Mouse (Mus musculus) ES-Bruce4 (cell line): ENCODE measurements around the gene Slc38a9.

Experiments used
- CTCF ChIP-seq: IDR thresholded peaks from one replicate; pipeline ENCODE4 v1.8.1; 2011; ENCODE audit warnings: low read depth, low read length
- EP300 ChIP-seq: IDR thresholded peaks from 2 replicates; pipeline ENCODE4 v1.6.1; 2011; ENCODE audit warnings: low read depth, low read length; ENCODE audit not compliant: insufficient read depth
- POLR2A ChIP-seq: IDR thresholded peaks from one replicate; pipeline ENCODE4 v1.8.1; 2011; ENCODE audit warnings: low read length; ENCODE audit not compliant: insufficient read depth

GRCm38 (mm10) chr13:112686155-112686554 lies 25.6 kb downstream of the Slc38a9 start:
- no peak for TF ChIP-seq EP300
- TF ChIP-seq POLR2A: no peak
- TF ChIP-seq CTCF: no peak
